Mouse (Mus musculus) midbrain, embryonic 10.5 days (tissue): ENCODE data around the gene Sec14l3. TPM values are rescaled to one million over a fixed set of nuclear protein-coding genes. Genes with fewer than 3 reads are reported as not detected.
"Not testable (repeated sequence)": the region's sequence is repeated elsewhere in the genome, so short reads cannot be mapped to it uniquely, and the experiment has no call there.

Source experiments
- DNase-seq: peaks from one replicate; pipeline ENCODE4 v3.0.0-alpha.2; 2017; ENCODE audit warnings: low spot score
- H3K27ac ChIP-seq: fragments of 300-500 bp; sonication (generic); replicated peaks from 2 replicates; pipeline ENCODE4 v1.5.1; 2016; ENCODE audit warnings: mild to moderate bottlenecking
- H3K27me3 ChIP-seq: fragments of 300-500 bp; sonication (generic); 2 replicates; pipeline ENCODE4 v1.6.1; 2016; ENCODE audit warnings: low read depth, mild to moderate bottlenecking; ENCODE audit not compliant: poor library complexity, severe bottlenecking
- H3K36me3 ChIP-seq: fragments of 300-500 bp; sonication (generic); 2 replicates; pipeline ENCODE4 v1.6.1; 2016; ENCODE audit warnings: mild to moderate bottlenecking, moderate library complexity
- H3K4me1 ChIP-seq: fragments of 300-500 bp; sonication (generic); 2 replicates; pipeline ENCODE4 v1.6.1; 2016
- H3K4me3 ChIP-seq: fragments of 300-500 bp; sonication (generic); 2 replicates; pipeline ENCODE4 v1.5.1; 2016; ENCODE audit warnings: mild to moderate bottlenecking, moderate library complexity
- H3K9me3 ChIP-seq: fragments of 300-500 bp; sonication (generic); replicated peaks from 2 replicates; pipeline ENCODE4 v1.6.1; 2016; ENCODE audit warnings: mild to moderate bottlenecking
- WGBS: fragments of 180-500 bp; shearing (Covaris S2); methylation state at CpG from one replicate; pipeline ENCODE4 v1.1.7; 2016; 5-methylcytosine and 5-hydroxymethylcytosine counted together
- polyA plus RNA-seq: library from polyadenylated mRNA; unstranded; fragments of >200 nt; fragmentation: Nextera tagmentation; extraction: Ambion mirVana; gene quantifications from 2 replicates; pipeline ENCODE4 v1.2.1, GENCODE M21; 2016

The Sec14l3 gene
- not detected in 2 replicates for polyA plus RNA-seq

GRCm38 (mm10) chr11:4064627-4065122 lies at the start of gene Sec14l3:
Sec14l3 (plus strand) TSS chr11:4064841.
- no peaks in the 10 kb centered on the region for H3K36me3 ChIP-seq
- no peaks in the 10 kb centered on the region for H3K9me3 ChIP-seq
- 71% methylated on average over 5 of the region's 5 CpGs for WGBS
- no peak within 1 kb of the TSS for H3K27ac ChIP-seq
- DNase-seq: no peak
- no peaks in the 10 kb centered on the region for H3K4me1 ChIP-seq
- no peak within 1 kb of the TSS for H3K4me3 ChIP-seq
- H3K27me3 ChIP-seq: no peaks in the 10 kb centered on the region

DNA sequence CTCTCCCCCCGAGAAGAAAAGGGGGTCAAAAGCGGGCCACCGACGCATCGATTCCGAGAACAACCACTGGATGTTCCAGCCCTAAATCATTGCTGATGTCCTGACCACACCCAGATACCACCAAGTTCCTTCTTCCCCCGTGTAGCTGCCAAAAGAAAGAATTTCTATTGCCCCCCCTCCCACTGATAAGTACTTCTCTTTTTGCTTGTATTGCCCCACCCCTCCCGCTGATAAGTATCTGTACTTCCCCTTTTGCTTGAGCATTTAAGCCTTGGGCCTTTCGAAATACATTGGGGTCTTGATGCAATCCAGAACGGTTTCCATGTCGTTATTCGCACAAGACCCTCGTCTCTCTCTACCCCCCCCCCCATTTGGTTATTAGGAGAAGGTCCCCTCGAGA lies 48.8 kb upstream of the Sec14l3 start:
- not testable (repeated sequence) for H3K36me3 ChIP-seq, DNase-seq, H3K4me3 ChIP-seq, H3K27me3 ChIP-seq, H3K4me1 ChIP-seq, H3K9me3 ChIP-seq, H3K27ac ChIP-seq
- WGBS: 90% methylated on average over 14 of the region's 14 CpGs

GRCm38 (mm10) chr11:4022111-4022510 lies 42.5 kb upstream of the Sec14l3 start:
- 93% methylated on average over 13 of the region's 13 CpGs for WGBS
- H3K27ac ChIP-seq: not testable (repeated sequence)

DNA sequence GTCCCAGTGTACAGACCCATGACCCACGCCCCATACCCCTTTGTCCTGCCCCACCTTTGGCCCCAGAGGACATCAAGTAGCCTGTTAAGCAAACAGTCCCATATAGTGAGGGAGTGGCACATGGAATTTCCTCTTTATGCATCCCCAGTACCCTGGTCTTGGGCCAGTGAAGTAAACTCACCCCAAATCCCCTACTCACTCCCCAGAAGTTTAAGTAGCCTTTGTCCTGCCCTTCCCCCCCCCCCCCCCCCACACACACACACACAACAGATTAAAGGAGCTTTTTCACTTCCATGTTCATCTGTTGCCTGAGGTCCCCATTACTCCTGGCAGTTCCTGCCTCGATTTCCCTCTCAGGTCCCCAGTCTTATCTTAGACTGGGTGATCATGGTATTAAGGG lies 41.3 kb upstream of the Sec14l3 start:
- no peak overlapping the region for H3K4me3 ChIP-seq
- WGBS: 64% methylated on average over 2 of the region's 2 CpGs

More at GRCm38 (mm10) chr11:4022111-4022510, 42.5 kb upstream of the Sec14l3 start:
- not testable (repeated sequence) for DNase-seq, H3K4me3 ChIP-seq, H3K36me3 ChIP-seq, H3K9me3 ChIP-seq, H3K27me3 ChIP-seq, H3K4me1 ChIP-seq

DNA sequence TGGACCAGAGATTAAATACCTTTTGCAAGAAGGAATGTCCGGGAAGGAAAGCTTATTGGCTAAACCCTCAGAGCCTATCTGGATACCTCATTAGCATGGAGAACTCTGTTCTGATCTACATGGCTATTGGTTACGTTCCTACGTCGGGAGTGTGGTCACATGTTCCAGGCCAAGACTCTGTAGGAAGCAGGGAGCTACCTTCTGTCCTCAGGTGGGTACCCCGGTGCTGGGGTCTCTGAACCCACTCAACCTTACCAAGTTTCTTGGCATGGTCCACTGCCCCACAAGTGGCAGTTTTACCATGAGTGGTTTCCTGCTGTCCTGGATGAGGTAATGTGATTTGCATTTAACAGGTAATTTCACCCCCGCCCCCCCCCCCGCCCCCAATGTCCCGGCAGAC lies 37.6 kb upstream of the Sec14l3 start:
- Histone ChIP-seq H3K4me3 (no peak overlapping the region), H3K9me3 (peaks cover 4% of the 10 kb centered on the region; the same call in 1 of the 2 replicates), H3K27me3 (peaks cover 9% of the 10 kb centered on the region), H3K4me1 (no peaks in the 10 kb centered on the region; the same call in 1 of the 2 replicates), H3K27ac (no peak overlapping the region), H3K36me3 (no peaks in the 10 kb centered on the region)
- 85% methylated on average over 8 of the region's 8 CpGs for WGBS
- no peak for DNase-seq

More for the DNA sequence above, 41.3 kb upstream of the Sec14l3 start:
- no peak for DNase-seq
- no peaks in the 10 kb centered on the region for H3K9me3 ChIP-seq
- H3K27ac ChIP-seq: no peak overlapping the region
- H3K27me3 ChIP-seq: no peaks in the 10 kb centered on the region
- H3K4me1 ChIP-seq: no peaks in the 10 kb centered on the region
- H3K36me3 ChIP-seq: no peaks in the 10 kb centered on the region

GRCm38 (mm10) chr11:4027561-4028334 lies 36.9 kb upstream of the Sec14l3 start:
- H3K36me3 ChIP-seq: no peaks in the 10 kb centered on the region
- DNase-seq: no peak
- H3K27me3 ChIP-seq: peaks cover 9% of the 10 kb centered on the region
- WGBS: 82% methylated on average over 9 of the region's 9 CpGs
- H3K9me3 ChIP-seq: peaks cover 4% of the 10 kb centered on the region; the same call in 1 of the 2 replicates
- no peaks in the 10 kb centered on the region; the same call in 1 of the 2 replicates for H3K4me1 ChIP-seq
- no peak overlapping the region for H3K4me3 ChIP-seq
- H3K27ac ChIP-seq: no peak overlapping the region

DNA sequence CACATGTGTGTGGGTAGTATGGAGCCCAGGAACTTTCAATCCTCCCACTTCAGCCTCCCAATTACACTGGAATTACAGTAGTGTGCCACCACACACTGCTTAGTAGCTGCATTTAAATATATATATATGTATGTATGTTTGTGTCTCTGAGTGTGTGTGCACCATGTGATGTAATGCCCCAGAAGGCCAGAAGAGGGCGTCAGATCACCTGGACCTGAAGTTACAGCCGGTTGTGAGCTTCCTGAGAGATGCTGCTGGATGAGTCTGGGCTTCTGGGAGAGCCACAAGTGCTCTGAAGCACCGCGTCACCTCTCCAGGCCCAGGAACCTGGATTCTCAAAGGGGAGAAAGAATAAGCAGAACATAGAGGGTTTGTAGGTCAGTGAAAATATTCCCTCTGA lies 35.3 kb upstream of the Sec14l3 start:
- H3K27ac ChIP-seq: no peak overlapping the region
- WGBS: 65% methylated on average over 4 of the region's 4 CpGs

GRCm38 (mm10) chr11:4031126-4031941 lies 33.3 kb upstream of the Sec14l3 start, which contains the start of gene Sec14l4:
Sec14l4 (plus strand) TSS chr11:4031462.
- Histone ChIP-seq H3K36me3 (no peaks in the 10 kb centered on the region), H3K4me1 (no peaks in the 10 kb centered on the region; the same call in 1 of the 2 replicates), H3K9me3 (peaks cover 4% of the 10 kb centered on the region; the same call in 1 of the 2 replicates), H3K27ac (no peak within 1 kb of the TSS; the same call in 1 of the 2 replicates), H3K4me3 (no peak within 1 kb of the TSS), H3K27me3 (peaks cover 9% of the 10 kb centered on the region)
- DNase-seq: no peak
- 42% methylated on average over 16 of the region's 16 CpGs for WGBS

More for the DNA sequence above, 35.3 kb upstream of the Sec14l3 start:
- no peak overlapping the region for H3K4me3 ChIP-seq
- peaks cover 9% of the 10 kb centered on the region for H3K27me3 ChIP-seq
- peaks cover 4% of the 10 kb centered on the region; the same call in 1 of the 2 replicates for H3K9me3 ChIP-seq
- no peaks in the 10 kb centered on the region for H3K36me3 ChIP-seq
- H3K4me1 ChIP-seq: no peaks in the 10 kb centered on the region; the same call in 1 of the 2 replicates
- DNase-seq: no peak

DNA sequence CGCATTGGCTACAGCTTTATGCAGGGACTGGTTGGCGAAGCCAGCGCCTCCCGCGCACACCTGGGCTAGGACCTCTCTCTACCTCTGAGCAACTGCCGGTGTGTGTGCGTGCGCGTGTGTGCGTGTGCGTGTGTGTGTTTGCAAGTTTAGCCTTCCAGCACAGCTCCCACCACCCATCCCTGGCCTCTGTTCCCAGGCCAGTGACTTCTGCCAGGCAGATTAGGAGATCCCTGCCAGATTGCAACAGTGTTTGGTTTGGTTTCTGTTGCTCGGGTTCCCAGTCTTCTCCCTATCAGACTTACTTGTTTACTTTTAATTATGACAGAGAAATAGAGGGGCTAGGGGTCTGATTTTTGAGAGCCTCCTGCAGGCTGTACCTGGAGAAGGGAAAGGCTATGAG lies 32.7 kb upstream of the Sec14l3 start:
- Histone ChIP-seq H3K9me3 (peaks cover 4% of the 10 kb centered on the region; the same call in 1 of the 2 replicates), H3K4me1 (no peaks in the 10 kb centered on the region; the same call in 1 of the 2 replicates), H3K4me3 (no peak overlapping the region), H3K27ac (no peak overlapping the region), H3K36me3 (no peaks in the 10 kb centered on the region), H3K27me3 (peaks cover 9% of the 10 kb centered on the region)
- no peak for DNase-seq
- WGBS: 40% methylated on average over 12 of the region's 12 CpGs

DNA sequence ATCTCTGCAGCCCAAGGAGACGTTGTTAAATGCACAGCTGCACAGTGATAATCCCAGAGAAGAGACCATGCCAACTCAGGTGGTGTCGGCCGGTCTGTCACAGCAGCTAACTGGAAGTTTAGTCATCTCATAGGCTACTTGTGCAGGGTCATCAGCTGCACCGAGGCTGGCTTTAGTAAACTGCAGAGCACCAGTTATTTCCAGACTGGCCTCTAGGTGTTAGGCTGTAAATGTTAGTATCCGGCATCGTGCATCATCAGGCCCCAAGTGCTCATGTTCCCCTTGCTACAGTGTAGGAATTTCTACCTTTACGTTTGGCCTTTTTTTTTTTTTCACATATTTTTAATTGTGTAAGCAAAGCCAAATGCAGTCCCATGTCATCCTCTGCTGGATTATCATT lies 31.2 kb upstream of the Sec14l3 start:
- H3K9me3 ChIP-seq: peaks cover 4% of the 10 kb centered on the region; the same call in 1 of the 2 replicates
- no peaks in the 10 kb centered on the region; the same call in 1 of the 2 replicates for H3K4me1 ChIP-seq
- no peak overlapping the region for H3K4me3 ChIP-seq
- H3K27me3 ChIP-seq: peaks cover 9% of the 10 kb centered on the region
- H3K36me3 ChIP-seq: no peaks in the 10 kb centered on the region
- no peak for DNase-seq
- no peak overlapping the region for H3K27ac ChIP-seq
- 73% methylated on average over 7 of the region's 7 CpGs for WGBS

- peaks cover 4% of the 10 kb centered on the region; the same call in 1 of the 2 replicates for H3K9me3 ChIP-seq
- no peaks in the 10 kb centered on the region for H3K36me3 ChIP-seq
- no peak overlapping the region for H3K27ac ChIP-seq
- no peaks in the 10 kb centered on the region; the same call in 1 of the 2 replicates for H3K4me1 ChIP-seq
- no peak for DNase-seq
- WGBS: 86% methylated on average over 4 of the region's 4 CpGs
- no peak overlapping the region for H3K4me3 ChIP-seq
- H3K27me3 ChIP-seq: peaks cover 9% of the 10 kb centered on the region
These were observed 30.5 kb upstream of the Sec14l3 start for GRCm38 (mm10) chr11:4034169-4034568.

GRCm38 (mm10) chr11:4035116-4035892 lies 29.3 kb upstream of the Sec14l3 start:
- DNase-seq: no peak
- no peak overlapping the region for H3K4me3 ChIP-seq
- H3K27me3 ChIP-seq: peaks cover 9% of the 10 kb centered on the region
- no peak overlapping the region for H3K27ac ChIP-seq
- no peaks in the 10 kb centered on the region for H3K36me3 ChIP-seq
- H3K9me3 ChIP-seq: no peaks in the 10 kb centered on the region
- WGBS: 76% methylated on average over 18 of the region's 18 CpGs
- no peaks in the 10 kb centered on the region; the same call in 1 of the 2 replicates for H3K4me1 ChIP-seq
